Mouse (Mus musculus): ENCODE measurements around the gene U2af2. TPM values are rescaled to one million over a fixed set of nuclear protein-coding genes. Genes with fewer than 3 reads are reported as not detected.
A peak's percentile ranks its signal among the peaks of the same experiment; 100 is the strongest.

The U2af2 gene
- total and polyA plus RNA-seq, 3 experiments: 208 to 480 (median 261) TPM

DNA sequence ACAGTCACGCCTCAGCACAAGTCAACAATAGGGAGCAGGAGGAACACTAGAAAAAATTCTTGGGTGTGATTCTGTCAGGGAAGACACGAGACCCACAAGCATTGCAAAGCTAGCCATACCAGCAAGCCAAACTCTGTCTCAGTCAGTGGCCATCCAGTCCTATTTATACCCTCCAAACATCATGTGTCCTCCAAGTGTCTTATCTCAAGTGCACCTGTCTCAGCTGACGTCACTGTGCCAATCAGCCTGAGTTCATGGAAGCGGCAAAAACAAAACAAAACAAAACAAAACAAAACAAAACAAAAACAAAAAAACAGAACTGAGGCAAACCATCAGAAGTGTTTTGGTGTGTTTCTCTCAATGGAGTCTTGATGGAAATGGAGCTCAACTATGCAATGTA, 46.3 kb downstream of the U2af2 start:
- peaks cover 7% of the 10 kb centered on the region for H3K27me3 ChIP-seq (ENCODE audit: insufficient read depth, low read length)
- no peak for TF ChIP-seq POLR2AphosphoS5 (IDR thresholded peaks at IDR 0.05; ENCODE audit: insufficient replicate concordance, low read depth, low read length)
- no peak for TF ChIP-seq GATA2 (IDR thresholded peaks at IDR 0.05; ENCODE audit: borderline replicate concordance, low read depth, low read length)
- no peak for TF ChIP-seq TAL1 (conservative IDR thresholded peaks at IDR 0.05; ENCODE audit: low read depth, low read length)
- TF ChIP-seq CTCF (IDR thresholded peaks at IDR 0.05; ENCODE audit: low read depth, low read length): no peak
- TF ChIP-seq GATA1 (IDR thresholded peaks at IDR 0.05; ENCODE audit: borderline replicate concordance, low read length): no peak
- DNase-seq (ENCODE audit: low spot score): no peak
- no peak overlapping the region for H3K4me3 ChIP-seq (ENCODE audit: low read depth, low read length)
- no peaks in the 10 kb centered on the region for H3K36me3 ChIP-seq (replicated peaks)
- H3K4me1 ChIP-seq (ENCODE audit: insufficient read depth, low read depth, low read length): peaks cover 3% of the 10 kb centered on the region
- H3K9me3 ChIP-seq (replicated peaks): no peaks in the 10 kb centered on the region
- ATAC-seq (ENCODE audit: extremely low read depth, insufficient number of reproducible peaks, low FRiP score, poor library complexity, severe bottlenecking): no peak

DNA sequence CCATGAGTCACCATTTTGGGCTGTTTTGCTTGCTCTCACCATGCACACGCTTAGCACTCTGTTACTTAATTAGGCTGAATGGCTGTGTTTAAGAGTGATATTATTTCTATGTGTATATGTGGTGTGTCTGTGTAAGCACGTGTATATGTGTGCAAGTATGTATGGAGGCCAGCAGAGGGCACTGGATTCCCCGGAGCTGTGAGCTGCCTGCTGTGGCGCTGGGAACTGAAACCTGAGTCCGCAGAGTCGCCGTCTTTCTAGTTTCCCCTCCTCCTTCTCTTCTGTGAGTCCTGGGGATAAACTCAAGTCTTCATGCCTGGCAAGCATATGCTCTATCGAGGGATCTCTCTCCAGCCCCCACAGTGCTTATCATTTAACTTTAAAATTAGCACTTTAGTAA, 47.4 kb downstream of the U2af2 start:
- ATAC-seq (ENCODE audit: extremely low read depth, insufficient number of reproducible peaks, low FRiP score, poor library complexity, severe bottlenecking): no peak
- Histone ChIP-seq H3K9me3 (replicated peaks) (no peaks in the 10 kb centered on the region), H3K4me3 (ENCODE audit: low read depth, low read length) (no peak overlapping the region), H3K36me3 (replicated peaks) (no peaks in the 10 kb centered on the region), H3K4me1 (ENCODE audit: insufficient read depth, low read depth, low read length) (peaks cover 3% of the 10 kb centered on the region), H3K27me3 (ENCODE audit: insufficient read depth, low read length) (peaks cover 7% of the 10 kb centered on the region)
- TF ChIP-seq CTCF (IDR thresholded peaks at IDR 0.05; ENCODE audit: low read depth, low read length): no peak
- no peak for TF ChIP-seq GATA2 (IDR thresholded peaks at IDR 0.05; ENCODE audit: borderline replicate concordance, low read depth, low read length)
- no peak for TF ChIP-seq POLR2AphosphoS5 (IDR thresholded peaks at IDR 0.05; ENCODE audit: insufficient replicate concordance, low read depth, low read length)
- no peak for TF ChIP-seq TAL1 (conservative IDR thresholded peaks at IDR 0.05; ENCODE audit: low read depth, low read length)
- no peak for TF ChIP-seq GATA1 (IDR thresholded peaks at IDR 0.05; ENCODE audit: borderline replicate concordance, low read length)
- DNase-seq (ENCODE audit: low spot score): no peak

GRCm38 (mm10) chr7:5112701-5113100, 50.8 kb downstream of the U2af2 start:
- TF ChIP-seq GATA2 (IDR thresholded peaks at IDR 0.05; ENCODE audit: borderline replicate concordance, low read depth, low read length): no peak
- no peak for TF ChIP-seq TAL1 (conservative IDR thresholded peaks at IDR 0.05; ENCODE audit: low read depth, low read length)
- no peak for TF ChIP-seq GATA1 (IDR thresholded peaks at IDR 0.05; ENCODE audit: borderline replicate concordance, low read length)
- TF ChIP-seq POLR2AphosphoS5 (IDR thresholded peaks at IDR 0.05; ENCODE audit: insufficient replicate concordance, low read depth, low read length): no peak
- no peak for TF ChIP-seq CTCF (IDR thresholded peaks at IDR 0.05; ENCODE audit: low read depth, low read length)
- no peaks in the 10 kb centered on the region for H3K9me3 ChIP-seq (replicated peaks)
- ATAC-seq (ENCODE audit: extremely low read depth, insufficient number of reproducible peaks, low FRiP score, poor library complexity, severe bottlenecking): no peak
- peaks cover 3% of the 10 kb centered on the region for H3K4me1 ChIP-seq (ENCODE audit: insufficient read depth, low read depth, low read length)
- H3K27me3 ChIP-seq (ENCODE audit: insufficient read depth, low read length): peaks cover 10% of the 10 kb centered on the region
- no peak for DNase-seq (ENCODE audit: low spot score)
- no peaks in the 10 kb centered on the region for H3K36me3 ChIP-seq (replicated peaks)
- H3K4me3 ChIP-seq (ENCODE audit: low read depth, low read length): no peak overlapping the region

DNA sequence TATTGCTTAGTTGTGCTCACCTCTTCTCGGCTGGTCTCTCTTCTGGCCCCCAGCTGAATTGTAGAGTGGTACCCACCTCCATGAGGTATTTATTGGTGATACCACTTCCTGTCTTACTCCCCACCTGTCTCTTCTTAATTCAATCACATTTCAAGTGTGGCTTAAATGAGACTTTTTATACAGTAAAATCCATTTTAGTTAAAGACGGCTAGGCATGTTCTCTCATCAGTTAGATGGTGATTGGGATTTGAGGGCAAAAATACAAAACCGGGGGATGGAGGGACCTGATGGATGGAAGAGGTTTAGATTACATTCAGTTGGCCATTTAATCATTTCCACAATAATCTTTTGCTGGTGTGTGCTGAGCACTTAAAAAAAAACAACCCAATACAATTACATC, 54.9 kb downstream of the U2af2 start, which contains the start of gene Rfpl4:
Gene Rfpl4, minus strand, starts transcription at position 101 of the 400 bp plus-strand sequence.
- Histone ChIP-seq H3K4me1 (ENCODE audit: insufficient read depth, low read depth, low read length) (no peaks in the 10 kb centered on the region), H3K9me3 (replicated peaks) (no peaks in the 10 kb centered on the region), H3K4me3 (ENCODE audit: low read depth, low read length) (no peak within 1 kb of the TSS), H3K27me3 (ENCODE audit: insufficient read depth, low read length) (peaks cover 3% of the 10 kb centered on the region; the same call in 1 of the 2 replicates), H3K36me3 (replicated peaks) (no peaks in the 10 kb centered on the region)
- TF ChIP-seq GATA2 (IDR thresholded peaks at IDR 0.05; ENCODE audit: borderline replicate concordance, low read depth, low read length) (no peak), CTCF (IDR thresholded peaks at IDR 0.05; ENCODE audit: low read depth, low read length) (no peak)
- DNase-seq (ENCODE audit: low spot score): no peak
- no peak for ATAC-seq (ENCODE audit: extremely low read depth, insufficient number of reproducible peaks, low FRiP score, poor library complexity, severe bottlenecking)

DNA sequence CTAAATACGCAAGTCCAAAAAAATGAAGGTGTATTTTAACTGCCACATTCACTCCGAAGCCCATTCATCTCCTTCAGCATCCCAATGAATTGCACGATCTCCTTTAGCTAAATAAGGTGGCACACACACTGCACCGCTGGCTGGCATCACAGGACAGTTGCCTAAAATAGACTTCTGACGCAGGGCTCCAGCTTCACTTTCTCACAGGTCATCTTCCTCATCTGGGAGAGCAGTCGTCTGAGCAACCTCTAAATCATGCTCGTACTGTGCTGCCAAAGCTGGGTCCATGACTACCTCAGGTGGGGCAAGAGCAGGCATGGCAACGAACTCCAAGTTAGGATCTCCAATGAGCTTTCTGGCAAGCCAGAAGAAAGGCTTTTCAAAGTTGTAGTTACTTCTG, 63.1 kb downstream of the U2af2 start:
- Histone ChIP-seq H3K4me3 (ENCODE audit: low read depth, low read length) (peak overlapping the region; percentile 68; the same call in 1 of the 2 replicates), H3K27me3 (ENCODE audit: insufficient read depth, low read length) (peaks cover 7% of the 10 kb centered on the region; the same call in 1 of the 2 replicates), H3K4me1 (ENCODE audit: insufficient read depth, low read depth, low read length) (peaks cover 13% of the 10 kb centered on the region), H3K9me3 (replicated peaks) (no peaks in the 10 kb centered on the region), H3K36me3 (replicated peaks) (no peaks in the 10 kb centered on the region)
- no peak for ATAC-seq (ENCODE audit: extremely low read depth, insufficient number of reproducible peaks, low FRiP score, poor library complexity, severe bottlenecking)
- TF ChIP-seq GATA2 (IDR thresholded peaks at IDR 0.05; ENCODE audit: borderline replicate concordance, low read depth, low read length): no peak
- no peak for TF ChIP-seq TAL1 (conservative IDR thresholded peaks at IDR 0.05; ENCODE audit: low read depth, low read length)
- no peak for TF ChIP-seq POLR2AphosphoS5 (IDR thresholded peaks at IDR 0.05; ENCODE audit: insufficient replicate concordance, low read depth, low read length)
- TF ChIP-seq GATA1 (IDR thresholded peaks at IDR 0.05; ENCODE audit: borderline replicate concordance, low read length): no peak
- no peak for TF ChIP-seq CTCF (IDR thresholded peaks at IDR 0.05; ENCODE audit: low read depth, low read length)
- DNase-seq (ENCODE audit: low spot score): no peak

GRCm38 (mm10) chr7:5125549-5126406, 63.8 kb downstream of the U2af2 start, which contains the start of gene Rasl2-9:
Gene Rasl2-9, minus strand, starts transcription at chr7:5125950.
- TF ChIP-seq CTCF (IDR thresholded peaks at IDR 0.05; ENCODE audit: low read depth, low read length) (peak; percentile 43; the same call in 1 of the 2 replicates), GATA2 (IDR thresholded peaks at IDR 0.05; ENCODE audit: borderline replicate concordance, low read depth, low read length) (no peak)
- Histone ChIP-seq H3K4me3 (ENCODE audit: low read depth, low read length) (peak within 1 kb of the TSS; percentile 68), H3K27me3 (ENCODE audit: insufficient read depth, low read length) (peaks cover 7% of the 10 kb centered on the region), H3K4me1 (ENCODE audit: insufficient read depth, low read depth, low read length) (peaks cover 13% of the 10 kb centered on the region), H3K9me3 (replicated peaks) (no peaks in the 10 kb centered on the region), H3K36me3 (replicated peaks) (no peaks in the 10 kb centered on the region)
- ATAC-seq (ENCODE audit: extremely low read depth, insufficient number of reproducible peaks, low FRiP score, poor library complexity, severe bottlenecking) (peak; percentile 57), DNase-seq (ENCODE audit: low spot score) (peak; percentile 40)

Other genes starting within 250 kb of the U2af2 start
Only the 20 nearest of the 25 such genes appear.
- not detected in 2 replicates for gene Gm36210, start 155.6 kb upstream of the U2af2 start, total RNA-seq (2014; fragmentation: Nextera tagmentation)
- not detected in 2 replicates for gene Gm36210, start 155.6 kb upstream of the U2af2 start, total RNA-seq (2017)
- gene Gm36210, start 155.6 kb upstream of the U2af2 start, polyA plus RNA-seq (2012): not detected in 2 replicates
- gene Zfp628, start 146.9 kb upstream of the U2af2 start, total RNA-seq (2014; fragmentation: Nextera tagmentation): 13.9 and 15.2 TPM in 2 replicates
- gene Zfp628, start 146.9 kb upstream of the U2af2 start, total RNA-seq (2017): 1.6 and 1.8 TPM in 2 replicates
- gene Zfp628, start 146.9 kb upstream of the U2af2 start, polyA plus RNA-seq (2012): 35.7 and 39.5 TPM in 2 replicates
- gene Nat14, start 140.1 kb upstream of the U2af2 start, total RNA-seq (2014; fragmentation: Nextera tagmentation): 2.0 and 3.6 TPM in 2 replicates
- 0.41 and 1.1 TPM in 2 replicates for gene Nat14, start 140.1 kb upstream of the U2af2 start, total RNA-seq (2017)
- gene Nat14, start 140.1 kb upstream of the U2af2 start, polyA plus RNA-seq (2012): 0.85 and 1.2 TPM in 2 replicates
- 0.15 TPM in 1 of 2 replicates, not detected in the other for gene Ssc5d, start 136.4 kb upstream of the U2af2 start, total RNA-seq (2014; fragmentation: Nextera tagmentation)
- 0.05 TPM in 1 of 2 replicates, not detected in the other for gene Ssc5d, start 136.4 kb upstream of the U2af2 start, total RNA-seq (2017)
- 0.02 and 0.08 TPM in 2 replicates for gene Ssc5d, start 136.4 kb upstream of the U2af2 start, polyA plus RNA-seq (2012)
- not detected in 2 replicates for gene Sbk2, start 97.7 kb upstream of the U2af2 start, total RNA-seq (2014; fragmentation: Nextera tagmentation)
- gene Sbk2, start 97.7 kb upstream of the U2af2 start, total RNA-seq (2017): 0.06 and 0.11 TPM in 2 replicates
- not detected in 2 replicates for gene Sbk2, start 97.7 kb upstream of the U2af2 start, polyA plus RNA-seq (2012)
- not detected in 2 replicates for gene Sbk3, start 91.0 kb upstream of the U2af2 start, total RNA-seq (2014; fragmentation: Nextera tagmentation)
- gene Sbk3, start 91.0 kb upstream of the U2af2 start, total RNA-seq (2017): 0.06 and 0.11 TPM in 2 replicates
- gene Sbk3, start 91.0 kb upstream of the U2af2 start, polyA plus RNA-seq (2012): not detected in 2 replicates
- gene Zfp579, start 66.0 kb upstream of the U2af2 start, total RNA-seq (2014; fragmentation: Nextera tagmentation): 9.9 TPM in 1 of 2 replicates, not detected in the other
- gene Zfp579, start 66.0 kb upstream of the U2af2 start, total RNA-seq (2017): 0.71 and 0.87 TPM in 2 replicates
- gene Zfp579, start 66.0 kb upstream of the U2af2 start, polyA plus RNA-seq (2012): 4.1 and 4.2 TPM in 2 replicates
- 9.1 and 11.4 TPM in 2 replicates for gene Zfp524, start 47.7 kb upstream of the U2af2 start, total RNA-seq (2014; fragmentation: Nextera tagmentation)
- 8.9 and 12.3 TPM in 2 replicates for gene Zfp524, start 47.7 kb upstream of the U2af2 start, total RNA-seq (2017)
- 37.2 and 38.9 TPM in 2 replicates for gene Zfp524, start 47.7 kb upstream of the U2af2 start, polyA plus RNA-seq (2012)
- 53.4 and 54.4 TPM in 2 replicates for gene Fiz1, start 47.4 kb upstream of the U2af2 start, total RNA-seq (2014; fragmentation: Nextera tagmentation)
- 22.2 and 23.6 TPM in 2 replicates for gene Fiz1, start 47.4 kb upstream of the U2af2 start, total RNA-seq (2017)
- 52.7 and 66.6 TPM in 2 replicates for gene Fiz1, start 47.4 kb upstream of the U2af2 start, polyA plus RNA-seq (2012)
- 6.7 TPM in 1 of 2 replicates, not detected in the other for gene Gm44973, start 46.6 kb upstream of the U2af2 start, total RNA-seq (2014; fragmentation: Nextera tagmentation)
- gene Gm44973, start 46.6 kb upstream of the U2af2 start, total RNA-seq (2017): not detected in 2 replicates
- gene Gm44973, start 46.6 kb upstream of the U2af2 start, polyA plus RNA-seq (2012): not detected in 2 replicates
- 50.6 and 54.8 TPM in 2 replicates for gene Zfp865, start 41.8 kb upstream of the U2af2 start, total RNA-seq (2014; fragmentation: Nextera tagmentation)
- 17.5 and 19.9 TPM in 2 replicates for gene Zfp865, start 41.8 kb upstream of the U2af2 start, total RNA-seq (2017)
- gene Zfp865, start 41.8 kb upstream of the U2af2 start, polyA plus RNA-seq (2012): 121 and 146 TPM in 2 replicates
- 1.7 TPM in 1 of 2 replicates, not detected in the other for gene Ccdc106, start 41.6 kb upstream of the U2af2 start, total RNA-seq (2014; fragmentation: Nextera tagmentation)
- 0.23 TPM in 1 of 2 replicates, not detected in the other for gene Ccdc106, start 41.6 kb upstream of the U2af2 start, total RNA-seq (2017)
- gene Ccdc106, start 41.6 kb upstream of the U2af2 start, polyA plus RNA-seq (2012): 0.13 and 0.21 TPM in 2 replicates
- 1.2 and 2.4 TPM in 2 replicates for gene 4632433K11Rik, start 28.0 kb upstream of the U2af2 start, total RNA-seq (2014; fragmentation: Nextera tagmentation)
- gene 4632433K11Rik, start 28.0 kb upstream of the U2af2 start, total RNA-seq (2017): 0.98 TPM in 1 of 2 replicates, not detected in the other
- gene 4632433K11Rik, start 28.0 kb upstream of the U2af2 start, polyA plus RNA-seq (2012): not detected in 2 replicates
- 1.7 and 2.5 TPM in 2 replicates for gene Zfp784, start 23.7 kb upstream of the U2af2 start, total RNA-seq (2014; fragmentation: Nextera tagmentation)
- gene Zfp784, start 23.7 kb upstream of the U2af2 start, total RNA-seq (2017): 2.7 and 2.8 TPM in 2 replicates
- gene Zfp784, start 23.7 kb upstream of the U2af2 start, polyA plus RNA-seq (2012): 1.3 and 1.6 TPM in 2 replicates
- 1.1 and 1.8 TPM in 2 replicates for gene Zfp580, start 10.6 kb upstream of the U2af2 start, total RNA-seq (2014; fragmentation: Nextera tagmentation)
- gene Zfp580, start 10.6 kb upstream of the U2af2 start, total RNA-seq (2017): 0.44 TPM in 1 of 2 replicates, not detected in the other
- 2.8 and 4.1 TPM in 2 replicates for gene Zfp580, start 10.6 kb upstream of the U2af2 start, polyA plus RNA-seq (2012)
- gene Epn1, start 18.1 kb downstream of the U2af2 start, total RNA-seq (2014; fragmentation: Nextera tagmentation): 134 and 152 TPM in 2 replicates
- 79.5 and 85.2 TPM in 2 replicates for gene Epn1, start 18.1 kb downstream of the U2af2 start, total RNA-seq (2017)
- gene Epn1, start 18.1 kb downstream of the U2af2 start, polyA plus RNA-seq (2012): 720 and 931 TPM in 2 replicates
- not detected in 2 replicates for gene Rfpl4, start 54.8 kb downstream of the U2af2 start, total RNA-seq (2014; fragmentation: Nextera tagmentation)
- gene Rfpl4, start 54.8 kb downstream of the U2af2 start, total RNA-seq (2017): not detected in 2 replicates
- gene Rfpl4, start 54.8 kb downstream of the U2af2 start, polyA plus RNA-seq (2012): not detected in 2 replicates
- gene Rasl2-9, start 63.8 kb downstream of the U2af2 start, total RNA-seq (2014; fragmentation: Nextera tagmentation): 1.0 and 4.0 TPM in 2 replicates
- gene Rasl2-9, start 63.8 kb downstream of the U2af2 start, total RNA-seq (2017): 2.0 and 2.7 TPM in 2 replicates
- gene Rasl2-9, start 63.8 kb downstream of the U2af2 start, polyA plus RNA-seq (2012): 0.42 and 0.48 TPM in 2 replicates
- 0.15 TPM in 1 of 2 replicates, not detected in the other for gene Vmn1r55, start 87.5 kb downstream of the U2af2 start, total RNA-seq (2014; fragmentation: Nextera tagmentation)
- 0.06 and 0.22 TPM in 2 replicates for gene Vmn1r55, start 87.5 kb downstream of the U2af2 start, total RNA-seq (2017)
- not detected in 2 replicates for gene Vmn1r55, start 87.5 kb downstream of the U2af2 start, polyA plus RNA-seq (2012)
- gene Vmn1r56, start 134.6 kb downstream of the U2af2 start, total RNA-seq (2014; fragmentation: Nextera tagmentation): not detected in 2 replicates
- not detected in 2 replicates for gene Vmn1r56, start 134.6 kb downstream of the U2af2 start, total RNA-seq (2017)
- not detected in 2 replicates for gene Vmn1r56, start 134.6 kb downstream of the U2af2 start, polyA plus RNA-seq (2012)

Data from G1E (cell line).